24 mouse cellular contexts compared by ENCODE assay signal in the genomic region with DNA sequence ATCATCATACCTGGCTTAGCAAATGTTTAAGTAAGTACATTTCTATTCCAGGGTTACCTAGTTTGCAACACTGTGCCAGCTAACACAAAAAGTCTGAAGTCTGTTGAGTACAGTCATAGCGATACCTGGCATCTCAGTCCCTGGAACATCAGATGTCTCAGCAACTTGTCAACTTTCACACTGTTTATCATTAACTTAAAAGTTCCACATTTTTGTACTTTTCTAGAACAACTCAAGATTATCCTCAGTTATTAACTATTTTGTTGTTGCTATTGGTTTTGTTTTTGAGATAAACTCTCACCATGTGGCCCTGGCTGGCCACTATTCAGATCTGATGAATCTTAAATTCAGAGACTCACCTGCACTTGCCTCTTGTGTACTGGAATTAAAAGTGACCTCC. TPM values are rescaled to one million over a fixed set of nuclear protein-coding genes. Genes with fewer than 3 reads are reported as not detected.
DNase-seq lines count a peak whose midpoint lies in the region; ATAC-seq and TF ChIP-seq lines count a peak whose summit lies in the region.
"Had no signal": no experiment of that assay in that cellular context is flagged by ENCODE, and none has a peak within 500 bp of the region (broad histone marks: within the 10 kb centered on the region; RNA-seq: fewer than 3 reads in every experiment).

No protein-coding gene starts in this region.

- 61% methylated on average over 1 of the region's 1 CpGs for WGBS in kidney, adult 2 months
- 98% methylated on average over 1 of the region's 1 CpGs for WGBS in kidney, embryonic 15.5 days
- WGBS in midbrain, embryonic 11.5 days, result 100% methylated on average over 1 of the region's 1 CpGs
- 100% methylated on average over 1 of the region's 1 CpGs for WGBS in midbrain, postnatal 0 days

- no peaks in the 10 kb centered on the region for H3K9me3 ChIP-seq in kidney, embryonic 15.5 days (replicated peaks)
- H3K9me3 ChIP-seq in midbrain, embryonic 11.5 days (ENCODE audit: control insufficient read depth, low read length), result no peaks in the 10 kb centered on the region
- no peaks in the 10 kb centered on the region for H3K9me3 ChIP-seq in midbrain, postnatal 0 days (ENCODE audit: low read length)
- H3K9me3 ChIP-seq: embryonic facial prominence, embryonic 10.5 days; embryonic facial prominence, embryonic 12.5 days; forebrain, embryonic 13.5 days; forebrain, embryonic 15.5 days; G1E had no signal

- no peak for TF ChIP-seq CTCF in kidney, adult 2 months (conservative IDR thresholded peaks at IDR 0.05; ENCODE audit: insufficient read depth, insufficient read length, low read depth, low read length)
- TF ChIP-seq CTCF in layer of hippocampus, adult 2 months (conservative IDR thresholded peaks at IDR 0.05), result no peak
- TF ChIP-seq CTCF in midbrain, postnatal 0 days (IDR thresholded peaks at IDR 0.05), result no peak

- H3K9ac ChIP-seq in kidney, embryonic 15.5 days, result no peak overlapping the region
- no peak overlapping the region for H3K9ac ChIP-seq in midbrain, embryonic 11.5 days (ENCODE audit: low read length)
- no peak overlapping the region for H3K9ac ChIP-seq in midbrain, postnatal 0 days (replicated peaks; ENCODE audit: low read length, poor library complexity, severe bottlenecking)
- H3K9ac ChIP-seq: embryonic facial prominence, embryonic 12.5 days; forebrain, embryonic 13.5 days; forebrain, embryonic 15.5 days had no signal

- peaks cover 5% of the 10 kb centered on the region for H3K36me3 ChIP-seq in kidney, adult 2 months (ENCODE audit: control insufficient read depth, insufficient read depth, low read length)
- H3K36me3 ChIP-seq in kidney, embryonic 15.5 days, result peaks cover 73% of the 10 kb centered on the region
- H3K36me3 ChIP-seq in midbrain, embryonic 11.5 days (ENCODE audit: control insufficient read depth, insufficient read depth, low read length), result peaks cover 5% of the 10 kb centered on the region
- peaks cover 30% of the 10 kb centered on the region for H3K36me3 ChIP-seq in midbrain, postnatal 0 days (ENCODE audit: insufficient read depth, low read length)

- H3K4me3 ChIP-seq in kidney, adult 2 months (ENCODE audit: insufficient read depth, low read depth, low read length), result no peak overlapping the region
- no peak overlapping the region for H3K4me3 ChIP-seq in kidney, embryonic 15.5 days (replicated peaks)
- H3K4me3 ChIP-seq in layer of hippocampus, adult 2 months, result no peak overlapping the region
- no peak overlapping the region for H3K4me3 ChIP-seq in midbrain, embryonic 11.5 days (ENCODE audit: low read depth, low read length)
- no peak overlapping the region for H3K4me3 ChIP-seq in midbrain, postnatal 0 days (ENCODE audit: low read depth, low read length)
- H3K4me3 ChIP-seq: embryonic facial prominence, embryonic 10.5 days; embryonic facial prominence, embryonic 12.5 days; forebrain, embryonic 13.5 days; forebrain, embryonic 15.5 days had no signal

- no peak overlapping the region for H3K4me2 ChIP-seq in kidney, embryonic 15.5 days
- H3K4me2 ChIP-seq in midbrain, embryonic 11.5 days, result no peak overlapping the region
- H3K4me2 ChIP-seq in midbrain, postnatal 0 days (ENCODE audit: low read depth, low read length, poor library complexity, severe bottlenecking), result no peak overlapping the region
- H3K4me2 ChIP-seq: embryonic facial prominence, embryonic 12.5 days; forebrain, embryonic 13.5 days; forebrain, embryonic 15.5 days had no signal

- no peak overlapping the region for H3K27ac ChIP-seq in kidney, adult 2 months (ENCODE audit: insufficient read depth, low read depth, low read length)
- no peak overlapping the region for H3K27ac ChIP-seq in kidney, embryonic 15.5 days
- H3K27ac ChIP-seq in layer of hippocampus, adult 2 months, result peak overlapping the region; percentile 67
- no peak overlapping the region for H3K27ac ChIP-seq in midbrain, embryonic 11.5 days (ENCODE audit: low read depth, low read length)
- H3K27ac ChIP-seq in midbrain, postnatal 0 days (ENCODE audit: low read depth, low read length), result no peak overlapping the region
- H3K27ac ChIP-seq: embryonic facial prominence, embryonic 10.5 days; embryonic facial prominence, embryonic 12.5 days; forebrain, embryonic 13.5 days; forebrain, embryonic 15.5 days had no signal

- DNase-seq in kidney, adult 2 months, result peak; percentile 55
- DNase-seq in layer of hippocampus, adult 2 months (ENCODE audit: low spot score in 2 of 2), result no peak
- DNase-seq in layer of hippocampus, adult 11-12 months (ENCODE audit: low spot score), result no peak
- peak; percentile 76 for DNase-seq in midbrain, embryonic 11.5 days (ENCODE audit: low spot score, missing footprints)
- no peak for DNase-seq in midbrain, postnatal 0 days (ENCODE audit: low spot score)
- DNase-seq: adrenal gland, adult 8-10 months; adrenal gland, postnatal 14 days; adrenal gland, postnatal 36 days; B cell, adult 2 months; cerebellum, adult 11-12 months; cerebellum, adult 2 months; cerebellum, adult 9-10 months; cerebellum, postnatal 10 days; cerebellum, postnatal 25 days had no signal

- TF ChIP-seq POLR2A in kidney, adult 2 months (IDR thresholded peaks at IDR 0.05; ENCODE audit: low read depth, low read length), result no peak

- H3K27me3 ChIP-seq in kidney, adult 2 months (replicated peaks; ENCODE audit: control insufficient read depth, insufficient read depth, low read length), result no peaks in the 10 kb centered on the region
- H3K27me3 ChIP-seq in kidney, embryonic 15.5 days, result no peaks in the 10 kb centered on the region
- H3K27me3 ChIP-seq in midbrain, embryonic 11.5 days (ENCODE audit: control insufficient read depth, insufficient read depth, low read length), result no peaks in the 10 kb centered on the region
- H3K27me3 ChIP-seq in midbrain, postnatal 0 days (ENCODE audit: insufficient read depth, low read length), result no peaks in the 10 kb centered on the region
- H3K27me3 ChIP-seq: CH12.LX; embryonic facial prominence, embryonic 12.5 days; forebrain, embryonic 13.5 days; forebrain, embryonic 15.5 days; Patski had no signal

- H3K4me1 ChIP-seq in kidney, adult 2 months (ENCODE audit: control insufficient read depth, insufficient read depth, low read length), result peaks cover 5% of the 10 kb centered on the region; the same call in 1 of the 2 replicates
- H3K4me1 ChIP-seq in kidney, embryonic 15.5 days, result no peaks in the 10 kb centered on the region
- no peaks in the 10 kb centered on the region for H3K4me1 ChIP-seq in midbrain, embryonic 11.5 days (ENCODE audit: control insufficient read depth, insufficient read depth, low read length)
- H3K4me1 ChIP-seq in midbrain, postnatal 0 days (ENCODE audit: insufficient read depth, low read length), result no peaks in the 10 kb centered on the region
- H3K4me1 ChIP-seq: embryonic facial prominence, embryonic 10.5 days; embryonic facial prominence, embryonic 12.5 days; forebrain, embryonic 13.5 days; forebrain, embryonic 15.5 days had no signal

- ATAC-seq in kidney, embryonic 15.5 days (replicated peaks; ENCODE audit: low FRiP score), result no peak
- no peak for ATAC-seq in midbrain, embryonic 11.5 days (ENCODE audit: low FRiP score)
- no peak for ATAC-seq in midbrain, postnatal 0 days (ENCODE audit: low FRiP score)
- ATAC-seq: activated CD4-positive, CD25-positive, alpha-beta regulatory T cell, adult 4 months; CD4-positive, CD25-positive, alpha-beta regulatory T cell, adult 4 months; forebrain, embryonic 13.5 days; forebrain, embryonic 15.5 days; Patski had no signal

RNA-seq across cellular contexts. Expression of a gene that starts 13.0 kb away (rescaled TPM):
- polyA plus RNA-seq in kidney, adult 2 months (2012; rRNA removed), result 2.6 and 2.9 TPM in 2 replicates
- polyA plus RNA-seq in kidney, embryonic 15.5 days (2015; fragmentation: Nextera tagmentation; extraction: Ambion mirVana), result 3.2 and 3.6 TPM in 2 replicates
- 10 to 100 TPM; 70.6 to 71.4 TPM for total RNA-seq in layer of hippocampus, adult 2 months (2021)
- 9.5 and 10.3 TPM in 2 replicates for polyA plus RNA-seq in midbrain, embryonic 11.5 days (2014; fragmentation: Nextera tagmentation; extraction: Ambion mirVana)
- total RNA-seq in midbrain, postnatal 0 days (2014; rRNA removed), result 65.3 and 85.9 TPM in 2 replicates
- 7.4 and 8.7 TPM in 2 replicates for polyA plus RNA-seq in midbrain, postnatal 0 days (2015; fragmentation: Nextera tagmentation; extraction: Ambion mirVana)

RNA-seq across cellular contexts. Expression of a gene that starts 13.5 kb away (rescaled TPM):
- polyA plus RNA-seq in kidney, adult 2 months (2012; rRNA removed), result 14.8 and 18.4 TPM in 2 replicates
- polyA plus RNA-seq in kidney, embryonic 15.5 days (2015; fragmentation: Nextera tagmentation; extraction: Ambion mirVana), result 5.1 and 7.4 TPM in 2 replicates
- total RNA-seq in layer of hippocampus, adult 2 months (2021), result 10 to 100 TPM; 24.0 to 38.2 TPM
- 7.2 and 7.6 TPM in 2 replicates for polyA plus RNA-seq in midbrain, embryonic 11.5 days (2014; fragmentation: Nextera tagmentation; extraction: Ambion mirVana)
- 26.6 and 34.1 TPM in 2 replicates for total RNA-seq in midbrain, postnatal 0 days (2014; rRNA removed)
- 4.8 and 6.3 TPM in 2 replicates for polyA plus RNA-seq in midbrain, postnatal 0 days (2015; fragmentation: Nextera tagmentation; extraction: Ambion mirVana)

Comparison
In these comparisons a context has a peak if more than half of its experiments do, and no peak if none do; other contexts are left out.
1. DNase-seq: peak in kidney, adult 2 months (single experiment) and midbrain, embryonic 11.5 days (single experiment); none in layer of hippocampus, adult 2 months (0 of 2), layer of hippocampus, adult 11-12 months (single experiment) and midbrain, postnatal 0 days (single experiment).